Mouse (Mus musculus) neural tube, embryonic 14.5 days (tissue): ENCODE results near the gene Fam163a. TPM values are rescaled to one million over a fixed set of nuclear protein-coding genes. Genes with fewer than 3 reads are reported as not detected.
"Not testable (repeated sequence)": the region's sequence is repeated elsewhere in the genome, so short reads cannot be mapped to it uniquely, and the experiment has no call there.

Source experiments
- ATAC-seq: fragments of 200-750 bp; cut with Nextera tagmentation; 2 replicates; pipeline ENCODE4 v1.8.0; 2017; ENCODE audit warnings: low read depth, mild to moderate bottlenecking, moderate TSS enrichment, moderate library complexity
- H3K27ac ChIP-seq: fragments of 300-500 bp; sonication (generic); 2 replicates; pipeline ENCODE4 v1.5.1; 2014; ENCODE audit warnings: low read depth, mild to moderate bottlenecking, control low read depth, low read length, moderate library complexity, mixed read lengths
- H3K27me3 ChIP-seq: fragments of 300-500 bp; sonication (generic); 2 replicates; pipeline ENCODE4 v1.6.1; 2014; ENCODE audit warnings: low read length; ENCODE audit not compliant: control insufficient read depth, insufficient read depth
- H3K36me3 ChIP-seq: fragments of 300-500 bp; sonication (generic); 2 replicates; pipeline ENCODE4 v1.6.1; 2014; ENCODE audit warnings: low read length, mixed read lengths; ENCODE audit not compliant: control insufficient read depth, insufficient read depth
- H3K4me1 ChIP-seq: fragments of 300-500 bp; sonication (generic); 2 replicates; pipeline ENCODE4 v1.6.1; 2014; ENCODE audit warnings: low read length; ENCODE audit not compliant: control insufficient read depth, insufficient read depth
- H3K4me2 ChIP-seq: fragments of 300-500 bp; sonication (generic); 2 replicates; pipeline ENCODE4 v1.6.1; 2014; ENCODE audit warnings: mild to moderate bottlenecking, low read depth, low read length, control low read depth
- H3K4me3 ChIP-seq: fragments of 300-500 bp; sonication (generic); 2 replicates; pipeline ENCODE4 v1.5.1; 2014; ENCODE audit warnings: low read depth, low read length, control low read depth, mixed read lengths
- H3K9ac ChIP-seq: fragments of 300-500 bp; sonication (generic); replicated peaks from 2 replicates; pipeline ENCODE4 v1.6.1; 2014; ENCODE audit warnings: low read depth, mild to moderate bottlenecking, control low read depth, low read length, mixed read lengths
- H3K9me3 ChIP-seq: fragments of 300-500 bp; sonication (generic); 2 replicates; pipeline ENCODE4 v1.6.1; 2016; ENCODE audit warnings: low read length; ENCODE audit not compliant: control insufficient read depth
- WGBS: fragments of 180-500 bp; shearing (Covaris S2); extraction: QIAGEN DNeasy Blood & Tissue Kit; methylation state at CpG from one replicate; pipeline ENCODE4 v1.1.7; 2014; 5-methylcytosine and 5-hydroxymethylcytosine counted together
- polyA plus RNA-seq: library from polyadenylated mRNA; unstranded; fragments of >200 nt; fragmentation: Nextera tagmentation; extraction: Ambion mirVana; gene quantifications from 2 replicates; pipeline ENCODE4 v1.2.1, GENCODE M21; 2014

Gene Fam163a
- polyA plus RNA-seq, 1 experiment from 2014 or later = 5.0 TPM

DNA sequence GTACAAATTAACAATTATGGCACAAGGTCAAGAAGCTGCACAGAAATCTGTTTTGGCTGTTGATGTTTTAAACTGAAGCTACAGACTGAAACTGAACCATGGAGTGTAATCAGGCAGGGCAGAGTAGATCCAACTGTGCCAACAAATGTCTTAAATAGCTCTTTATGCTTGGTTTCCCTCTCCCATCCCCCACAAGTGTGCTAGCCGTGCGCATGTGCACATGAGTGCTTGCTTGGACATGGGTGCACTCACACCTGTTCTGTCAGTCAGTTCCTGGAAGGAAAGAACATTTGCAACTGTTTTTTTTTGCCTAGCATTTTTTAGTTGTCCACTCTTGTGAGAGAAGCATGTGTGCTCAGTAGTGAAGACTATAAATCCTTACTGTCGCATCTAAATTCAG, 158.1 kb downstream of the Fam163a start:
- 79% methylated on average over 3 of the region's 3 CpGs for WGBS
- Histone ChIP-seq H3K4me3 (no peak overlapping the region), H3K27me3 (no peaks in the 10 kb centered on the region), H3K9me3 (no peaks in the 10 kb centered on the region), H3K36me3 (peaks cover 11% of the 10 kb centered on the region), H3K27ac (no peak overlapping the region), H3K4me2 (no peak overlapping the region), H3K9ac (no peak overlapping the region), H3K4me1 (peaks cover 11% of the 10 kb centered on the region)
- no peak for ATAC-seq

DNA sequence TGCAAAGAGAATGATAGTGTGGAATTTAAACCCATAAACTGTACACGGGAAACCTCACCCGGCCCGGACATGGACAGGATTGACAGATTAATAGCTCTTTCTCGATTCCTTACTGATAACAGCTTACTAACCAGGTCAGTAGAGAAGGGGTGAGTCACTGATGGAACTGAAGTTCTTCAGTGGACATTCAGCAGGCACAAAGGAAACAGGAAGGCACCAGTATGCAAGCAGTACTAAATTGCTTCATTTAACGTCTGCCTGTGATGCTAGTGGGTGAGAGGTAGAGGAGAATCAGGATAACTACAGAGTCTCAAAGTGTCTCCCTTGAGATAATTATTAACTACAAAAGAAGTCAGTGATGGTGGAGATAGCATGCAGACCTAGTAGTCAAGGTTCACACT, 160.6 kb downstream of the Fam163a start:
- Histone ChIP-seq H3K4me2 (no peak overlapping the region), H3K4me3 (no peak overlapping the region), H3K4me1 (peaks cover 15% of the 10 kb centered on the region), H3K36me3 (peaks cover 3% of the 10 kb centered on the region; the same call in 1 of the 2 replicates), H3K9me3 (no peaks in the 10 kb centered on the region), H3K9ac (no peak overlapping the region), H3K27ac (no peak overlapping the region), H3K27me3 (no peaks in the 10 kb centered on the region)
- no peak for ATAC-seq
- 76% methylated on average over 5 of the region's 5 CpGs for WGBS

DNA sequence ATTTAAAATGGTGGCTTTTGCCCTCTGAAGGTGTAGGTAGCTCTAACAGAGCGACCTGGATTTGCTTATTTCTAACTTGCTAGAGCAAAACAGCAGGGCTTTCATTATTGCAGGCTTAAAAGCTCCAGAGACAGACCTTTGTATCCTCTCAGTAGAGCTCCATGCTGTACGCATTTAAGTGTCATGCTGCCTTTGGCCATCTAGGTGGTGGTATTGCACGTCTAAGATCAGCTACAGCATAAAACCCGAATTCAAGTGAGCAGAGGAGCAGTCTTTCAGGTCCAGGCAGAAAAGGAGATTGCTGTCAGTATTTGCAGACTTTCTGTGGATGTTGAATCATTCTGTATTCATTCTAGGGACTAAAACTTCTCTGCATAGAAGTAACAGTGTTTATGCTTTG, 161.8 kb downstream of the Fam163a start:
- H3K9ac ChIP-seq = no peak overlapping the region
- H3K9me3 ChIP-seq = no peaks in the 10 kb centered on the region
- no peak for ATAC-seq
- H3K4me1 ChIP-seq = peaks cover 15% of the 10 kb centered on the region
- WGBS = 22% methylated on average over 4 of the region's 4 CpGs
- no peak overlapping the region for H3K4me3 ChIP-seq
- H3K27me3 ChIP-seq = no peaks in the 10 kb centered on the region
- no peak overlapping the region for H3K4me2 ChIP-seq
- peaks cover 3% of the 10 kb centered on the region; the same call in 1 of the 2 replicates for H3K36me3 ChIP-seq
- no peak overlapping the region for H3K27ac ChIP-seq

DNA sequence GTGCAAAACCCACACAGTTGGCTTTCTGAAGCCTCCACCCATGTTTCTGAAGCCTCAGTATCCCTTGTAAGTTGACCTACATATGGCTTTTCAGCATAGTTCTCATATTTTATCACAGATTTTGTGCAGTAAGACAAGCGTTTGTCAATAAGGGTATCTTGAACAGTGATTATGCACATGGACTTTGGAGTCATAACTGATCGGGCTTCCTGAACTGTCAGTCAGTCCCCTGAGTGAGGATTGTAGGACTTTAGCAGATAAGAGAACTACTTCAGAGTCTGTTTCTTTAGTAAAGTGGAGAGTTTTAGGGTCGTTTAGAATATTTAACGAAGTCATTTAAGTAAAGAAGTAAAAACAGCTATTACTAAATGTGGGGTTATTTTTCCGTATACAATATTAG, 162.3 kb downstream of the Fam163a start:
- H3K36me3 ChIP-seq = peaks cover 3% of the 10 kb centered on the region; the same call in 1 of the 2 replicates
- no peaks in the 10 kb centered on the region for H3K27me3 ChIP-seq
- no peak for ATAC-seq
- WGBS = 94% methylated on average over 5 of the region's 5 CpGs
- no peaks in the 10 kb centered on the region for H3K9me3 ChIP-seq
- peak overlapping the region; percentile 63; the same call in 1 of the 2 replicates for H3K4me2 ChIP-seq
- no peak overlapping the region for H3K9ac ChIP-seq
- H3K4me3 ChIP-seq = no peak overlapping the region
- H3K4me1 ChIP-seq = peaks cover 15% of the 10 kb centered on the region
- H3K27ac ChIP-seq = no peak overlapping the region

DNA sequence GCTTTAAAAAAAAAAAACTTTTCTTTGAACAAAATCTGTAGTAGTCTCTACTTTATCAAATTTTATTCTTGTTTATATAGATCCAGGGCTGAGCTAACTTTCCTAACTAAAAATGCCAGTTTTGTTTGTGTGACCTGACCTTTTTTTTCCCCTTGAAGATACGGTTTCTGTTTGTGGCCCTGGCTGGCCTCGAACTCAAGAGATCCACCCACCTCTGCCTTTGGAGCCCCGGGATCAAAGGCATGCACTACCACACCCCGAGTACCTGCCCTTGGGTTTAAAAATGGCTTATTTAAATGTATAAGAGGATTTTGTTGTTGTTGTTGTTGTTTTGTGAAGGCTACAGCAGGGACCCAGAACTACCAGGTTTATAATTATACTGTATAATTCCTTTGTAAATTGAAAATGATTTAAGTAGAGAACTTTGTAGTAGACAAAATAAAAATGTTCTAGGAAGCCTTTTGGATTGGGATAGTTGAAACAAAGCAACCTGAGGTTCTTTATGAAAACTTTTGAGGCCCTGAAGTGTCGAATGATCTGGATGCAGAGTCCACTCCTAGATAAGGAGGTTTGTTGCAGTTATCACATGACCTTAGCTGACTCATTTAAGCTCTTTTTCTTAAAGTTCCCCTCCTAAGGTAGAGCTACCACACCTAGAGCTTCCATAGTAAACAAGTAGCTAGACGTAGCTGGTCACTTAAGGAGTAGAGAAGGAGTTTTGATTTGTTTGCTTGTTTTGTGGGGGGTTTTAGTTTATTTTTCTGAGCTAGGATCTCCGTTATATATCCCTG, 163.2 kb downstream of the Fam163a start:
- no peak for ATAC-seq
- H3K9ac ChIP-seq = no peak overlapping the region
- H3K36me3 ChIP-seq = peaks cover 3% of the 10 kb centered on the region; the same call in 1 of the 2 replicates
- peak overlapping the region; percentile 63 for H3K4me2 ChIP-seq
- no peak overlapping the region for H3K27ac ChIP-seq
- no peaks in the 10 kb centered on the region for H3K9me3 ChIP-seq
- H3K4me3 ChIP-seq = peak overlapping the region; percentile 59
- H3K27me3 ChIP-seq = no peaks in the 10 kb centered on the region
- WGBS = 56% methylated on average over 7 of the region's 7 CpGs
- H3K4me1 ChIP-seq = peaks cover 15% of the 10 kb centered on the region

DNA sequence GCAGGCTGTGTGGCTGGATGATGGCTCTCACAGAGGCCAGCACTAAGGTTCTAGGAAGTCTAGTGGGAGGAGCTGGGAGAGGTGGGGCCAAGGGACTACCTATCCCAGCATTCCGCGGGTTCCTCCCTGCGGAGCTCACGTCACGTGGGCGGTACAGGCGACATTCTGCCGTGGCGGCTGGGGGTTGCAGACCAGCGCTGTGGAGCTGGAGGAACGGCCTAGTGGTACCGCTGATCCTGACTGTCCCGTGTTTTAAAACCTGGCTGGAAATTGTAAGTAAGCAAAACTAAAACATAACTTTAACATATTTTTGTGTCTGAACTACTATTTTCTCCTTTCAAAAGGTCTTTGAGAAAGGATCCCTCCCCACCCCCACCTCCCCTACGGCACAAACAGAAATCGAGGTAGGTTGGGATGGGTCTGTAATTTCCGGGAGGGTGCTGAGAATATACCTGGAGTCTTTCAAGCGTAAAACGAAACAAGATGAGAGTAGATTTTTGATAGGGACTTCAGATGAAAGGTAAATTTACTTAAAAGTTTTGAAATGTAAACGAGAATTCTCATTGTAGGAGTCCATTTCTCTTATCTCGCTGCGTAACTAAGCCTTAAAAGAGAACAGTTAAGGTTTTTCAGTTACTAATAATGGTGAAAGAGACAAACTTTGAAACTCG, 164.0 kb downstream of the Fam163a start:
- ATAC-seq = peak; percentile 83
- peaks cover 3% of the 10 kb centered on the region; the same call in 1 of the 2 replicates for H3K36me3 ChIP-seq
- peak overlapping the region; percentile 63 for H3K4me2 ChIP-seq
- H3K9me3 ChIP-seq = no peaks in the 10 kb centered on the region
- H3K27me3 ChIP-seq = no peaks in the 10 kb centered on the region
- H3K4me1 ChIP-seq = peaks cover 15% of the 10 kb centered on the region
- H3K4me3 ChIP-seq = peak overlapping the region; percentile 59
- peak overlapping the region; percentile 48; the same call in 1 of the 2 replicates for H3K9ac ChIP-seq
- no peak overlapping the region for H3K27ac ChIP-seq
- WGBS = 2% methylated on average over 22 of the region's 22 CpGs

DNA sequence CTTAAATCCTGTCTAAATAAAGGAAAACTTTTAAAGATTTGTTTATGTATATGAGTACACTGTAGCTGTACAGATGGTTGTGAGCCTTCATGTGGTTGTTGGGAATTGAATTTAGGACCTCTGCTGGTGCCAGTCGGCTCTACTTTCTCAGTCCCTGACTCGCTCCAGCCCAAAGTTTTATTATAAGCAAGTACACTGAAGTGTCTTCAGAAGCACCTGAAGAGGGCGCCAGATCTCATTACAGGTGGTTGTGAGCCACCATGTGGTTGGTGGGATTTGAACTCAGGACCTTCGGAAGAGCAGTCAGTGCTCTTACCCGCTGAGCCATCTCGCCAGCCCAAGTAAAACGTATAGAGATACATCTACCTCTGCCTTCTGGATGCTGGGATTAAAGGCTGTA, 164.8 kb downstream of the Fam163a start:
- peaks cover 16% of the 10 kb centered on the region for H3K4me1 ChIP-seq
- not testable (repeated sequence) for H3K36me3 ChIP-seq, H3K4me3 ChIP-seq, H3K27ac ChIP-seq, ATAC-seq, H3K27me3 ChIP-seq, H3K9me3 ChIP-seq, H3K9ac ChIP-seq, H3K4me2 ChIP-seq
- WGBS = 69% methylated on average over 7 of the region's 7 CpGs

DNA sequence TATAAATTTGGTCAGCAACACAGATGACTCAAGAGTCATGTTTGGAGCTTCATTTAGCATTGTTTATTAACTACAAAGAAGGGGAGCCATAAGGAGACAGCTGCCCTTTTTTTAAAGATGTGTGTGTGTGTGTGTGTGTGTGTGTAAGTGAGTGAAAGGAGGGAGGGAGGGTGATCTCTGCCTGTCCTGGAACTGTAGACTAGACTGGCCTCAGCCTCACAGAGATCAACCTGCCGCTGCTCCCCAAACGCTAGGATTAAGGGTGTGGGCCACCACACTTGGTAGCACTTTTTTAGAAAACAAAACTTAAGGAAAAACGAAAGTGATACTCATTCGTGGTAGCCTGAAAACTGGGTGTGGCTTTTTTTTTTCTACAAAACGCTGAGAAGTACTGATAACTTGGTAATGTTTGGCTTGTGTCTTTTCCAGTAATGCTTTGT, 167.7 kb downstream of the Fam163a start:
- WGBS = 67% methylated on average over 5 of the region's 5 CpGs

More for the DNA sequence above, 167.7 kb downstream of the Fam163a start:
- Histone ChIP-seq H3K27me3 (no peaks in the 10 kb centered on the region), H3K27ac (no peak overlapping the region), H3K4me3 (no peak overlapping the region), H3K9me3 (no peaks in the 10 kb centered on the region), H3K36me3 (peaks cover 9% of the 10 kb centered on the region; the same call in 1 of the 2 replicates), H3K4me1 (peaks cover 20% of the 10 kb centered on the region), H3K4me2 (no peak overlapping the region), H3K9ac (no peak overlapping the region)
- ATAC-seq = no peak
